Mouse (Mus musculus): Measurements from ENCODE around the gene Gm21778. TPM values are rescaled to one million over a fixed set of nuclear protein-coding genes. Genes with fewer than 3 reads are reported as not detected.
"Not testable (repeated sequence)": the region's sequence is repeated elsewhere in the genome, so short reads cannot be mapped to it uniquely, and the experiment has no call there.

The Gm21778 gene
- total RNA-seq (2012; rRNA removed): not detected in 2 replicates
- polyA plus RNA-seq (2012; ENCODE audit: insufficient read depth in 1 of 2, insufficient read length in 2 of 2, low read depth in 1 of 2, low replicate concordance in 2 of 2, missing spikeins in 1 of 2): not detected

DNA sequence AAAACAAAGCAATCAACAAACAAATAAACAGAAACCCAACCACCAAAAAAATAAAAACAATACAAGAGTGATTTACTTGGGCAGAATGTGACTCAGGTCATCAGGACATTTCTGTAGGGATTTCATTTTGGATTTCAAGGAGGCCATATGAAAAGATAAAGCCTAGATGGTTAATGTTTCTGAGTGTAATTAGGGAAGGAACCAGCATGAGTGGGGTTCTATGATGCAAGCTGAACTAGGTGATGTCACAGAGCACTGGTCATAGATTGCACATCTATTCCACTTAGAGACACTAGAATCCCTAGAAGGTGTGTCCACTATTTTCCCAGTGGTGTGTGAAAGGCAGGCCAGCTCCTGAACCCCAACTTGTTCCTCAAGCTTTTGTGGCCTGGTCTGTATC lies at the start of gene Gm21778:
Gene Gm21778, plus strand, starts transcription at position 301 of the 400 bp plus-strand sequence.
- H3K9me3 ChIP-seq (replicated peaks; ENCODE audit: insufficient read depth, low read length); H3K4me1 ChIP-seq (ENCODE audit: control insufficient read depth in 1 of 2, insufficient read depth in 2 of 2, low read length in 2 of 2); H3K9ac ChIP-seq (ENCODE audit: control insufficient read depth, low read depth, low read length, poor library complexity, severe bottlenecking); H3K4me3 ChIP-seq (ENCODE audit: control insufficient read depth in 1 of 2, insufficient read depth in 1 of 2, low read depth in 2 of 2, low read length in 2 of 2); H3K27me3 ChIP-seq (ENCODE audit: control insufficient read depth in 1 of 2, insufficient read depth in 2 of 2, low read length in 2 of 2); H3K36me3 ChIP-seq (ENCODE audit: control insufficient read depth in 1 of 2, insufficient read depth in 2 of 2, low read length in 2 of 2); H3K27ac ChIP-seq (ENCODE audit: control insufficient read depth, low read depth, low read length); H3K79me2 ChIP-seq (ENCODE audit: control insufficient read depth, insufficient read depth, low read length, poor library complexity); DNase-seq (ENCODE audit: low read depth, low spot score): not testable (repeated sequence)

Other genes with a start within 250 kb of the Gm21778 start
- not detected in 2 replicates for gene Gm20914, start 216.5 kb upstream of the Gm21778 start, total RNA-seq (2012; rRNA removed)
- gene Gm20914, start 216.5 kb upstream of the Gm21778 start, polyA plus RNA-seq (2012; ENCODE audit: insufficient read depth in 1 of 2, insufficient read length in 2 of 2, low read depth in 1 of 2, low replicate concordance in 2 of 2, missing spikeins in 1 of 2): not detected
- gene Gm28171, start 149.1 kb upstream of the Gm21778 start, total RNA-seq (2012; rRNA removed): not detected in 2 replicates
- gene Gm28171, start 149.1 kb upstream of the Gm21778 start, polyA plus RNA-seq (2012; ENCODE audit: insufficient read depth in 1 of 2, insufficient read length in 2 of 2, low read depth in 1 of 2, low replicate concordance in 2 of 2, missing spikeins in 1 of 2): not detected